Mouse (Mus musculus) pancreas, adult 10 weeks (tissue): Measurements from ENCODE around the gene Ces5a. TPM values are rescaled to one million over a fixed set of nuclear protein-coding genes. Genes with fewer than 3 reads are reported as not detected.

Experiments
- polyA plus RNA-seq: library from polyadenylated mRNA; stranded (reverse); fragments of 350-450 nt; fragmentation: Illumina TruSeq; extraction: RNeasy Lipid Tissue Mini Kit (QIAGEN cat#74804); gene quantifications from one replicate; pipeline ENCODE4 v1.2.3, GENCODE M21; 2015; ENCODE audit warnings: low read depth, low replicate concordance; ENCODE audit not compliant: insufficient read depth

Gene Ces5a
- 1.1 TPM for polyA plus RNA-seq

DNA sequence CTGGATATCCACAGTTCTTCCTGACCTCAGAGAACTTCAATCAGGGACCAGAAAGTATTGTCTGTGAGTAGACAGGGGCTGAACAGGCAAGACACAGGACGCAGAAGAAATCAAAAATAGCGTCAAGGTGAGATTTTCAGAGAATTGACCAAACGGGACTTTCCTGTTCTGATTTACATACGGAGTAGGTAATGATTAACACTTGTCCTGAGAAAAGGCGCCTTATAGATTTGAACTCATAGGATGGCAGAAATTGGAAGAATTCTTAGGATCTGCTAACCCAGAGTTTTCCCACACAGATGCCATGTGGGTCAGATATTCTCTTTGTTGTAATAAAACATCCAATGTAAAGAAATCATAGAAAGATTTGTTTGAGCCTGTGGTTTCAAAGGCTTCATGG is at the start of gene Ces5a:
Gene Ces5a (minus strand): TSS at position 101 of the 400 bp plus-strand sequence.

Other genes starting within 250 kb of the Ces5a start
- not detected for gene Ces1g, start 198.5 kb downstream of the Ces5a start, polyA plus RNA-seq
- not detected for gene Ces1h, start 156.1 kb downstream of the Ces5a start, polyA plus RNA-seq